Mouse (Mus musculus): ENCODE data around the gene Rtn4ip1. TPM values are rescaled to one million over a fixed set of nuclear protein-coding genes. Genes with fewer than 3 reads are reported as not detected.
A peak's percentile ranks its signal among the peaks of the same experiment; 100 is the strongest.
"Not testable (repeated sequence)": the region's sequence is repeated elsewhere in the genome, so short reads cannot be mapped to it uniquely, and the experiment has no call there.

Rtn4ip1 gene
- polyA plus RNA-seq, 1 experiment from 2014 or later: 14.4 TPM

DNA sequence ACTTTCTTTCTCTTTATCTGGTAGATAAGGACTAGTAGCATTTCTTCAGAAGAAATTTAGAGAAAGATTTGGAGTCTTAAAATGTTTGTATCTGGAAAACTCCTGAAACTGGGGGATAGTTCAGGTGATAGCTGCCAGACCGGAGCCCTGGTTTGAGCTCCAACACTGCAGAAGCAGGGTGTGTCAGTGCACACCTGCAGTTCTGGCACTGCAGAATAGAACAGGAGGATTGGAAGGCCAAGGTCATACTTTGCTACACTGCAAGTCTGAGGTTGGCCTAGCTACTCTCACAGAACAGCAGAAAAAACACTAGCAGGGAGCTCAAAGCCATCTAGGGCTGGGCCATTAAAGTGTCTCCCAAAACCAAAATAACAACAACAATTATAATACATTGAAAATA lies 3.0 kb downstream of the Rtn4ip1 start:
- WGBS: 97% methylated on average over 1 of the region's 1 CpGs
- Histone ChIP-seq H3K4me3 (replicated peaks) (no peak overlapping the region), H3K9ac (replicated peaks) (no peak overlapping the region), H3K36me3 (no peaks in the 10 kb centered on the region), H3K9me3 (replicated peaks) (no peaks in the 10 kb centered on the region), H3K4me2 (no peak overlapping the region), H3K27ac (replicated peaks) (no peak overlapping the region), H3K27me3 (replicated peaks) (no peaks in the 10 kb centered on the region), H3K4me1 (peaks cover 19% of the 10 kb centered on the region)
- ATAC-seq (ENCODE audit: low FRiP score): no peak

DNA sequence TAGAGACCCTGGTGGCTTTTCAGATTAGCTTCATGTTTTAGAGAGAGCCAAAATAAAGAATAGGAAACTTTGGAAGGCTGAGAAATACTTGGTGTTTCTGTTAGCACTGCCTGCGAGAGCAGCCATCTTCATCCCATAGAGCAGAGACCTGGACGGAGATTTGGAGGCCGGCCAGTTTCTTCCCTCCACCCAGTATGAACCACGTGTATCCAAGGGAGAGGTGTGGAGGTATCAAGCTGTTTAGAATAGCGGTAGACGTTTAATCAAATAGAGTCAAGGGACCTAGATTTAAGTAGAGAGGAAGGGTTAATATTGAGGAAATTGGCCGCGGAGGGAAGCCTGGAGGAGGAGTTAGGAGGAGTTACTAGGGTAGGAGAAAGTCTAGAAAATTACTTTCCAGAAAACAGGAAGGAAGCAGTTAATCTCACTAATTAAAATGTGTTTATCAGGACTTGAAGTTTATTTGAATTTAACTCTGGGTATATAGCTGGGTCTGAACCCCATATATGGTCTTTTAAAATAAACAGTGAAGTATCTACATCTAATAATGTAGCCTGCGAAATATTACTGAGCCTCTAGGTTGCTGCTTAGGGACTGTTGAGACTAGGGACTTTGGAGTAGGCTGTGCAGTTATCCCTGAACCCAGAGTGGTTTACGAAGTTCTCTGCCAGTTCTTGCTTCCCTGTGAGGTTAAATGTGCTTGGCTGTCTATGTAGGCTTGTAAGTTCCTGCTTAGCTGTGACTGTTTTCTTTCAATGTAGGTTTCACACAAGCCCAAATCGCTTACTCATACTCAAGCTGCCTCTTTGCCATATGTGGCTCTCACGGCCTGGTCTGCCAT lies 8.6 kb downstream of the Rtn4ip1 start:
- no peaks in the 10 kb centered on the region for H3K4me1 ChIP-seq
- no peak overlapping the region for H3K4me2 ChIP-seq
- ATAC-seq (ENCODE audit: low FRiP score): no peak
- H3K36me3 ChIP-seq: no peaks in the 10 kb centered on the region
- no peaks in the 10 kb centered on the region for H3K9me3 ChIP-seq (replicated peaks)
- H3K27ac ChIP-seq (replicated peaks): no peak overlapping the region
- H3K27me3 ChIP-seq (replicated peaks): no peaks in the 10 kb centered on the region
- H3K9ac ChIP-seq (replicated peaks): no peak overlapping the region
- no peak overlapping the region for H3K4me3 ChIP-seq (replicated peaks)
- WGBS: 88% methylated on average over 12 of the region's 12 CpGs

DNA sequence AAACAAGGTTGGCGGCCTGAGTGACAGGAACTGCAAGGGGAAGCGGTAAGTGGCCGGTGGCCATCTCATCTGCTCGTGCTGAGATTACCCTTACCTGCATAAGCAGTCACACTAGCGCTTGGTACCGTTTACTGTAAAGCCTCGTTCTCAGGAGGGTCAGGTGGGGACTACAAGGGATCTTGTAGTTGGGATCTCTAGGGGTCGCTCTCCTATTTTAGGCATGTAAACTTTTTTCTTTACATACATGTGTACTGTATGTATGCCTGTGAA lies 9.2 kb downstream of the Rtn4ip1 start:
- Histone ChIP-seq H3K27ac (replicated peaks) (no peak overlapping the region), H3K9ac (replicated peaks) (no peak overlapping the region), H3K9me3 (replicated peaks) (no peaks in the 10 kb centered on the region), H3K27me3 (replicated peaks) (no peaks in the 10 kb centered on the region), H3K4me1 (no peaks in the 10 kb centered on the region), H3K4me2 (no peak overlapping the region), H3K4me3 (replicated peaks) (no peak overlapping the region), H3K36me3 (no peaks in the 10 kb centered on the region)
- ATAC-seq (ENCODE audit: low FRiP score): no peak
- 95% methylated on average over 8 of the region's 8 CpGs for WGBS

DNA sequence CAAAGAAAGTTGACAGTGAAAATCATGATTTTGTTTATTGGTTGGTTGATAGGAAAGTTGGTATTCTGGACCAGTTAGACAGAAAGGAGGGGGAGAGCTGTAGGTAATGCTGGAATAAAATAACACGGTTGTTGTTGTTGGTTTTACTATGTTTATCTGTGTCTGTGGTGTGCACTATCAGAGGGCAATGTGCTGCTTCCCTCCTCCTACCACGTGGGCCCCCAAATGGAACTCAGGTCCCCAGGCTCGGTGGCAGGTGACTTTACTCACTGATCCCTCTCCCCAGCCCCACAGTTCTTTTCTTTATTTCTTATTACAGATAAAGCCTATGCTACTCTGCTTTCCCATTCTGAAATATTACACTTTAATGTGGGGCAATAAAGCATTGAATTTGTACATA lies 10.6 kb downstream of the Rtn4ip1 start:
- no peaks in the 10 kb centered on the region for H3K9me3 ChIP-seq (replicated peaks)
- H3K4me1 ChIP-seq: no peaks in the 10 kb centered on the region
- H3K4me3 ChIP-seq (replicated peaks): no peak overlapping the region
- H3K27me3 ChIP-seq (replicated peaks): no peaks in the 10 kb centered on the region
- no peak overlapping the region for H3K9ac ChIP-seq (replicated peaks)
- no peak for ATAC-seq (ENCODE audit: low FRiP score)
- no peak overlapping the region for H3K4me2 ChIP-seq
- H3K27ac ChIP-seq (replicated peaks): no peak overlapping the region
- 87% methylated on average over 3 of the region's 3 CpGs for WGBS
- H3K36me3 ChIP-seq: no peaks in the 10 kb centered on the region

DNA sequence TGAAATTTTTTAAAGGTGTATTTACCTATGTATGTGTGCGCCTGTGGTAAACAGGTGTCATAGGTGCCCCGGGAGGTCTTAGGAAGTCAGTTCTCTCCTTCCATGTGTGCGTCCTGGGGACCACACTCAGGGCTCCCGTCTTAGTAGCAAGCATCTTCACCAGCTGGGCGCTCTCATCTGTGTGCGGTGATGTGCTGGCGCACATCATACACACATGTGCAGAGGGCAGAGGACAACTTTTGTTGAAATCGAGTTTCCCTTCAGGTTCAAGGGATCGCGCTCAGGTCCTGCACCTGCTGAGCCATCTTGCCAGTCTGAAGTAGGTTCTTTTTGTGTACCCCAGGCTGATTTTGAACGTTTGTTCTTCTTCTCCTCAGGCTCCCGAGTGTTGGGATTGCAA lies 14.6 kb downstream of the Rtn4ip1 start:
- Histone ChIP-seq H3K4me3 (replicated peaks) (no peak overlapping the region), H3K36me3 (no peaks in the 10 kb centered on the region), H3K4me2 (no peak overlapping the region), H3K4me1 (no peaks in the 10 kb centered on the region), H3K9ac (replicated peaks) (no peak overlapping the region), H3K27ac (replicated peaks) (no peak overlapping the region), H3K9me3 (replicated peaks) (no peaks in the 10 kb centered on the region), H3K27me3 (replicated peaks) (no peaks in the 10 kb centered on the region)
- no peak for ATAC-seq (ENCODE audit: low FRiP score)
- WGBS: 84% methylated on average over 12 of the region's 12 CpGs

DNA sequence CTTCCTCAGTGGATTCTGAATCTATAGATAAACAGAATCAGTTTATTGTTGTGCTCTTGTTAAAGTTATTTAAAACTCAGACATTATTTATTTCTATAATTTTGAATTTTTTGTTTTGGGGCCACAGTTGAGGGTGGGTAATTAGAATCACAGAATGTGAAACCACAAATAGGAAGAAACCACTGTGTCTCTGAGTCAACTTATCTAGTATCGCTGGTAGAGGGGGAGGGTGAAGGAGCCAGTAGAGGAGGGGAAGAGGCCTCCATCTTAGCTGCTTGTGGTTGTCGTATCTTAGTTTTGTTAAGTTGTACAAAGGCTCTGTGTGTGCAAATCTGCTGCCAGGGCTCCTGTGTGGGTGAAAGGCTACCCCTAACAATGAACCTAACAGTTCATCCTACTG lies 15.1 kb downstream of the Rtn4ip1 start:
- ATAC-seq (ENCODE audit: low FRiP score): no peak

DNA sequence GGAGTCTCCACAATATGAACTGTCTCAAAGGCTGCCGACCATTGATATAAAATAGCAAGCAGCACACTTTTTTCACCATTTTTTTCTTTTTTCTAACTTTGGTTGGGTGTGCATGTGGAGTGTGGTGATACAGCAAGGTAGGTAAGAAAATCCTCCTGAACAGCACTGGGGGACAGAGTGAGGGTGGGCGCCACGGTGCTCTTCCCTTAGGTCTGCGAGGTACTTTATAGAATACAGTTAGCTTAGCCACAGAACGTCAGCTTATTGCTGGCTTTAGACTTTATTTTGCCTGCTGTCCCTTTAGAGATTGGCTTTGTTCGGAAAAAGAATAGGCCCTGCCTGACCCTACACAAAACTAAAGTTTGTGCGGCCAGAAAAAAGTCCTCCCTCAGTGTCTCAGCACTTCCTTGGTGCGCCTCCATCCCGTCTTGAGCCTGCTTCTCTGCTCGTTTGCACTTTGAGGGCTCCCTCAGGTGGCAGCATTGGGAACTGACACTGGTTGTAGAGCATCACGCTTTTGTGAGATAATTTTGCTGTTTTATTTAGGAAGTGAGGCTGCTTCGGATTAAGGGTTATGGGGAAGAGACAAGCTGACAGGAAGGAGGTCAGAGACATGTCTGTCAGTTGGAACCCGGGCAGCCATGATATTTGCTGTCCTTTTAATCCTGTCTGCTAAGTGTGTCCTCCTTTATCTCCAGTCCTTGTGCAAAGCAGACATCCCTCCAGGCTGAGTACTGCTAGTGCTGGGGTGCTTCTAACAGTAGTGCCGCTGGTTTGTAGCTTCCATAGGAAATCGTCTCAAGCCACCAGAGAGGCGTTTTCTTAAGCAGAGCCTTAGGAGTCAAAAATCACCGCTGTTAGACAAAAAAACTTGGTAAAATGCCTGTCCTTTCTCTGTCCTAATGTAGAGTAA lies 17.3 kb downstream of the Rtn4ip1 start:
- H3K36me3 ChIP-seq: no peaks in the 10 kb centered on the region
- H3K9me3 ChIP-seq (replicated peaks): no peaks in the 10 kb centered on the region
- H3K4me3 ChIP-seq (replicated peaks): no peak overlapping the region
- H3K9ac ChIP-seq (replicated peaks): no peak overlapping the region
- no peaks in the 10 kb centered on the region for H3K27me3 ChIP-seq (replicated peaks)
- H3K4me2 ChIP-seq: no peak overlapping the region
- no peak overlapping the region for H3K27ac ChIP-seq (replicated peaks)
- peak; percentile 63; the same call in 1 of the 2 replicates for ATAC-seq (ENCODE audit: low FRiP score)
- WGBS: 46% methylated on average over 17 of the region's 17 CpGs
- H3K4me1 ChIP-seq: no peaks in the 10 kb centered on the region

More for the DNA sequence above, 15.1 kb downstream of the Rtn4ip1 start:
- Histone ChIP-seq H3K27me3 (replicated peaks) (no peaks in the 10 kb centered on the region), H3K4me3 (replicated peaks) (no peak overlapping the region), H3K27ac (replicated peaks) (no peak overlapping the region), H3K9me3 (replicated peaks) (no peaks in the 10 kb centered on the region), H3K36me3 (no peaks in the 10 kb centered on the region), H3K4me2 (no peak overlapping the region), H3K9ac (replicated peaks) (no peak overlapping the region), H3K4me1 (no peaks in the 10 kb centered on the region)
- 83% methylated on average over 2 of the region's 2 CpGs for WGBS

DNA sequence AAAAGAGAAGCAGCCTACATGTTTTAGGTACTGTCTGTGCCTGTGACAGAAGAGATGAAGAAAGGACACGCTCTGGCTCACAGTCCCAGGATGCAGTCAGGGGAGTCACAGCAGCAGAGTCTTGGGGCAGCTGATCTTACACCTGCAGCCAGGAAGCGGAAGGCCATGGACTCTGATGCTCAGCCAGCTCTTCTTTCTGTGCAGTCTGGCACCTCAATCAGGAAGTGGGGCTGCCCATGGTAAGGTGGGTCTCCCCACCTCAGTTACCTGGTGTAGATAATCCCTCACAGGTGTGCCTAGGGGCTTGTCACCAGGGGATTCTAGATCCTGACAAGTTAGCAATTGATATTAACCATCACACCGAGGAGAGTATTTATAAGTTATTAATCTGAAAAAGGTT lies 21.5 kb downstream of the Rtn4ip1 start:
- Histone ChIP-seq H3K27ac (replicated peaks) (no peak overlapping the region), H3K4me3 (replicated peaks) (no peak overlapping the region), H3K9me3 (replicated peaks) (no peaks in the 10 kb centered on the region), H3K9ac (replicated peaks) (no peak overlapping the region), H3K27me3 (replicated peaks) (no peaks in the 10 kb centered on the region), H3K4me1 (no peaks in the 10 kb centered on the region), H3K36me3 (peaks cover 2% of the 10 kb centered on the region; the same call in 1 of the 2 replicates), H3K4me2 (no peak overlapping the region)
- 97% methylated on average over 3 of the region's 3 CpGs for WGBS
- ATAC-seq (ENCODE audit: low FRiP score): no peak

DNA sequence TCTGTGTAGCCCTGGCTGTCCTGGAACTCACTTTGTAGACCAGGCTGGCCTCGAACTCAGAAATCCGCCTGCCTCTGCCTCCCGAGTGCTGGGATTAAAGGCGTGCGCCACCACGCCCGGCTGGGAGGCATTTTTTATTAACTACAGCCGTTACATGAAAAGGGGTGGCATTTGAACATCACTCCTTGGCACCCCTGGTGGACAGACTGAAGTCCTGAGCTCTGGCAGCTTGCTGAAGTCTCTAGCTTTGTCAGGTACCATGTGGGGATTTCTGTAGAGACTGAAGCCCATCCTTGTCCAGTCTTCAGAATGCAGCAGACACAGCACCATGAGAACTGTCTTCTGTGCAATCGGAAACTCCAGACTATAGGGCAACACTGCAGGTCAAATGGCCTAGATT lies 24.2 kb downstream of the Rtn4ip1 start:
- not testable (repeated sequence) for H3K36me3 ChIP-seq; H3K27ac ChIP-seq (replicated peaks); H3K9ac ChIP-seq (replicated peaks); H3K27me3 ChIP-seq (replicated peaks); H3K4me1 ChIP-seq; H3K4me2 ChIP-seq; H3K4me3 ChIP-seq (replicated peaks); ATAC-seq (ENCODE audit: low FRiP score); H3K9me3 ChIP-seq (replicated peaks)
- 89% methylated on average over 9 of the region's 9 CpGs for WGBS

DNA sequence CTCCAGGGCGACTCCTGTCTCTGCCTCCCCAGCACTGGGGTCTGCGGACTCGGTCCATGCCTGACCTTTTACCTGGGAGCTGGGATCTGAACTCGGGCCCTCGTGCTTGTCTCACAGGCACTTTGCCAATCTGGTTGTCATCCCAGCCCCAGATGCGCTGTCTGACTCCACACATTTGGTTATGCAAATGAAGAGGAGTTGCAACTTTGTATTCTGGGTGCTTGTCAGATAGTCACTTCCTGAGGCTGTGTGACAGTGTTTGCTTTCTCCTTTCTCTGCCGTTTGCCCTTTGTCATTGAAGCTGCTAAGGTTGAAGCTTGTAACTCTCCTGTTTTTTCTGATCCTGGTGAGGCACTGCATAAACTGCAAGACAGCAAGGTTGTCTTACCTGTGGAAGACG lies 26.1 kb downstream of the Rtn4ip1 start:
- no peak overlapping the region for H3K4me3 ChIP-seq (replicated peaks)
- no peaks in the 10 kb centered on the region for H3K4me1 ChIP-seq
- H3K9me3 ChIP-seq (replicated peaks): no peaks in the 10 kb centered on the region
- no peaks in the 10 kb centered on the region for H3K27me3 ChIP-seq (replicated peaks)
- no peak overlapping the region for H3K27ac ChIP-seq (replicated peaks)
- peaks cover 14% of the 10 kb centered on the region; the same call in 1 of the 2 replicates for H3K36me3 ChIP-seq
- no peak for ATAC-seq (ENCODE audit: low FRiP score)
- H3K9ac ChIP-seq (replicated peaks): no peak overlapping the region
- 84% methylated on average over 8 of the region's 8 CpGs for WGBS
- H3K4me2 ChIP-seq: no peak overlapping the region

DNA sequence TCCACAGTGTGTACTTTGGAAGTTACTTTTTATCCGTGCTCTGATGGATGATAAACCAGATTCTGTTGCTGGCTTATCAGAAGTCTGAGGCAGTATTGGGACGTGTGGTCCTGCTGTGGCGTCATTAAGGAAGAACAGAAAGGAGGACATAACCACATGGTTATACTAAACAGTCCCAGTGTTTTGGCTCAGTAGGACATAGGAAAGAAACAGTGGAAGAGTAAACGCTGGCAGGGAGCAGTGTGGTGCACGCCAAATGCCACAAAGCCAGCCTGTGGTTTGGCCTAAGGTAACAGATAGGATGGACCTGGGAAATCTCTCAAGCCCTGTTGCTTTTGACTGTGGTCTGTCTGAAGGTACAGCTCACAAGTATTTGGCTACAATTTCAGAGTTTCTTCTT lies 27.0 kb downstream of the Rtn4ip1 start:
- Histone ChIP-seq H3K9ac (replicated peaks) (no peak overlapping the region), H3K4me2 (no peak overlapping the region)
- 66% methylated on average over 5 of the region's 5 CpGs for WGBS

DNA sequence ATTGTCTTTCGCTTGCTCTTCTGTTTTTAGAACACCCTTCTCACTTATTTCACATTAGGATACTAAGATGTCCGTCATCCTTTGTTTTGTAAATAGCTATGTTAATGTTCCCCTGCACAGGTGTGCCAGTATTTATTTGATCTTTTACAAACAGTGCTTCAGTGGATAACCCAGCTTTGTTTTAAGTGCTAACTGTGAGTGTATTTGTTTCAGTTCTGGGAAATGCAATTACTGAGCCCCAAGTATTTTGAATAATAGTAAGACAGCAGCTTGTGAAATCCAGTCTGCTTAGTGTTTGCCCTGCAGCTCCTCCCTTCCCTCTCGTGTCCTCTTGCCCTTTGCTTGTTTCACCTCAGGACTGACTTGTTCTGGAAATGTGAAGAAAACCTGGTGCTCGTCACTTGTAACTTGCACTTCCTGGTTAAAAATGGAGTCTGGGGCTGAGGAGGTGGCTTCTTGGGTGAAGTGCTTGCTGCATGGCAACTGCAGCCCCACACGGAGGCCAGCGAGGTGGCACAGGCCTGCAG lies 37.6 kb downstream of the Rtn4ip1 start:
- Histone ChIP-seq H3K27me3 (replicated peaks) (no peaks in the 10 kb centered on the region), H3K36me3 (no peaks in the 10 kb centered on the region; the same call in 1 of the 2 replicates), H3K27ac (replicated peaks) (no peak overlapping the region), H3K9me3 (replicated peaks) (no peaks in the 10 kb centered on the region), H3K4me3 (replicated peaks) (no peak overlapping the region), H3K9ac (replicated peaks) (no peak overlapping the region), H3K4me2 (no peak overlapping the region), H3K4me1 (0 out of 2 replicates have a peak, but pooled peaks cover 3% of the 10 kb centered on the region)
- ATAC-seq (ENCODE audit: low FRiP score): no peak
- WGBS: 78% methylated on average over 6 of the region's 6 CpGs

More for the DNA sequence above, 27.0 kb downstream of the Rtn4ip1 start:
- Histone ChIP-seq H3K27me3 (replicated peaks) (no peaks in the 10 kb centered on the region), H3K4me3 (replicated peaks) (no peak overlapping the region), H3K4me1 (no peaks in the 10 kb centered on the region), H3K9me3 (replicated peaks) (no peaks in the 10 kb centered on the region), H3K27ac (replicated peaks) (no peak overlapping the region), H3K36me3 (peaks cover 16% of the 10 kb centered on the region; the same call in 1 of the 2 replicates)
- no peak for ATAC-seq (ENCODE audit: low FRiP score)

Data from neural tube, embryonic 15.5 days (tissue).